Mouse (Mus musculus) layer of hippocampus, adult 2 months (tissue): ENCODE results near the gene Ccdc124. TPM values are rescaled to one million over a fixed set of nuclear protein-coding genes. Genes with fewer than 3 reads are reported as not detected.

Experiments used
- DNase-seq, 2 experiments: peaks; one replicate each; pipeline ENCODE4 v3.0.0; 2022; ENCODE audit warnings: low spot score in 2 of 2
- H3K27ac ChIP-seq: fragments of 200-600 bp; 2 replicates; pipeline ENCODE4 v1.8.1; 2022
- H3K4me3 ChIP-seq: fragments of 200-600 bp; 2 replicates; pipeline ENCODE4 v1.8.1; 2022; ENCODE audit warnings: mild to moderate bottlenecking
- CTCF ChIP-seq: fragments of 200-600 bp; conservative IDR thresholded peaks from 2 replicates; pipeline ENCODE4 v1.8.1; 2022; ENCODE audit warnings: antibody characterized with exemption, mild to moderate bottlenecking, moderate library complexity
- total RNA-seq, 2 experiments: library from RNA; stranded (reverse); gene quantifications; 2 replicates each; pipeline ENCODE4 v1.2.3; 2021

Ccdc124 gene
- total RNA-seq, 2 experiments from 2014 or later: 82.2 to 88.9 TPM

GRCm38 (mm10) chr8:70862824-70863641, 10.7 kb downstream of the Ccdc124 start, which contains the start of gene Kcnn1:
Gene Kcnn1 (minus strand): TSS chr8:70863258.
- TF ChIP-seq CTCF: peak; percentile 44
- no peak for DNase-seq
- Histone ChIP-seq H3K27ac (no peak within 1 kb of the TSS), H3K4me3 (peak within 1 kb of the TSS; percentile 34)

- Histone ChIP-seq H3K27ac (0 out of 2 replicates have a peak overlapping the region, but pooled peaks have one; percentile 82), H3K4me3 (no peak overlapping the region)
- no peak for TF ChIP-seq CTCF
- no peak for DNase-seq
Measured at GRCm38 (mm10) chr8:70857516-70857915, 16.2 kb downstream of the Ccdc124 start.

GRCm38 (mm10) chr8:70856541-70857197, 17.1 kb downstream of the Ccdc124 start:
- DNase-seq: peak; percentile 80 to 87
- Histone ChIP-seq H3K4me3 (peak overlapping the region; percentile 71), H3K27ac (peak overlapping the region; percentile 82)
- no peak for TF ChIP-seq CTCF

GRCm38 (mm10) chr8:70856028-70856427, 17.7 kb downstream of the Ccdc124 start:
- TF ChIP-seq CTCF: no peak

GRCm38 (mm10) chr8:70853863-70854262, 19.9 kb downstream of the Ccdc124 start:
- H3K4me3 ChIP-seq: no peak overlapping the region
- DNase-seq: no peak
- TF ChIP-seq CTCF: no peak
- H3K27ac ChIP-seq: no peak overlapping the region

More at GRCm38 (mm10) chr8:70856028-70856427, 17.7 kb downstream of the Ccdc124 start:
- Histone ChIP-seq H3K27ac (no peak overlapping the region), H3K4me3 (peak overlapping the region; percentile 71)
- DNase-seq: no peak

GRCm38 (mm10) chr8:70852595-70853231, 21.0 kb downstream of the Ccdc124 start:
- no peak overlapping the region for H3K27ac ChIP-seq
- no peak for TF ChIP-seq CTCF
- DNase-seq: no peak
- H3K4me3 ChIP-seq: no peak overlapping the region

GRCm38 (mm10) chr8:70851837-70852236, 21.9 kb downstream of the Ccdc124 start:
- DNase-seq: no peak
- TF ChIP-seq CTCF: no peak
- no peak overlapping the region for H3K4me3 ChIP-seq
- no peak overlapping the region for H3K27ac ChIP-seq

- TF ChIP-seq CTCF: no peak
- H3K27ac ChIP-seq: no peak overlapping the region
- H3K4me3 ChIP-seq: no peak overlapping the region
- DNase-seq: no peak
Measured at GRCm38 (mm10) chr8:70850947-70851346, 22.8 kb downstream of the Ccdc124 start.

GRCm38 (mm10) chr8:70850132-70850845, 23.4 kb downstream of the Ccdc124 start:
- DNase-seq: no peak
- H3K27ac ChIP-seq: no peak overlapping the region
- TF ChIP-seq CTCF: no peak
- H3K4me3 ChIP-seq: no peak overlapping the region

- DNase-seq: no peak
- TF ChIP-seq CTCF: no peak
- no peak overlapping the region for H3K27ac ChIP-seq
- no peak overlapping the region for H3K4me3 ChIP-seq
Measured at GRCm38 (mm10) chr8:70849333-70849990, 24.3 kb downstream of the Ccdc124 start.

GRCm38 (mm10) chr8:70846371-70847154, 27.2 kb downstream of the Ccdc124 start:
- H3K4me3 ChIP-seq: no peak overlapping the region
- no peak overlapping the region for H3K27ac ChIP-seq
- peak; percentile 55 for TF ChIP-seq CTCF
- no peak for DNase-seq
